Mouse (Mus musculus) testis, postnatal 10 days (tissue): ENCODE measurements at regions not wholly inside any gene's neighbourhood (a gene's known extent, or its start where the extent isn't known, plus 50 kb on each side); places are given as distances from the start of the nearest gene placed in this dataset.

Experiments
- DNase-seq: peaks from one replicate; pipeline ENCODE4 v3.0.0; 2021; ENCODE audit warnings: low spot score

DNA sequence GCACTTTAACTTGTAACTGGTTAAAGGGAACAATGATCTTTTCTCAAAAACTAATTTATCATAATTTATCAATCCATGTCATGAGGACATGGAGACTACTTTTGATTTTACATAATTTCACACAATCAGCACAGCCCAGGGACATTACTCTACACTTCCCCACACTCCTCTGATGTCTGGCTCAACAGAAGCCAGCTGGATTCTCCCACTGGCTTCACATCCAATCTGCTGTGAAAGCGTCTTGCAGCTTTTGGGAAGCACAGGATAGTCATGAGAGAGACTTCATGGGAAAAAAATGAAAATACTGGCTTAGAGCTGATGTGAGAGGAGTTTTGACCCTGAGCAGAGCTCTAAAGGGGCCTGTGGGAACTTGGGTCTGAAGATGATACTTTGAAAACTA, 61.7 kb upstream of the Hrasls start:
- no peak for DNase-seq

DNA sequence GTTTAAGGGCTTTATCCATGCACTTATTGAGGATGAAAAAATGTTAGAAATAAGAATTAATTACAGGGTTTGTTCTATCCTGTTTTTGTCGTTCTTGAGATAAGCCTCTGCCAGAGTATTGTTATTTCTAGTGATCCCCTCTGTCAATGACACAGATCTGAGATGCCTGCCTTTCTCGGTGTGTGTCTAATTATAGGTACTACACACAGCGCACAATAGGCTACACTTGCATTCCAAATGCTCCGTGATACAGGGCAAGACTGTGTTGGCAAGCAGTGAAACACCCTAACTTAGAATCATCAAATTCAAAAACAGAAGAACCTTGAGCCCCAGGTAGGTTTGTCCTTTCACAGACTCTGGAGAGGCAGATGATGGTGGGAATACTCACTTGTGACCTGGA, 90.3 kb upstream of the Hrasls start:
- no peak for DNase-seq

DNA sequence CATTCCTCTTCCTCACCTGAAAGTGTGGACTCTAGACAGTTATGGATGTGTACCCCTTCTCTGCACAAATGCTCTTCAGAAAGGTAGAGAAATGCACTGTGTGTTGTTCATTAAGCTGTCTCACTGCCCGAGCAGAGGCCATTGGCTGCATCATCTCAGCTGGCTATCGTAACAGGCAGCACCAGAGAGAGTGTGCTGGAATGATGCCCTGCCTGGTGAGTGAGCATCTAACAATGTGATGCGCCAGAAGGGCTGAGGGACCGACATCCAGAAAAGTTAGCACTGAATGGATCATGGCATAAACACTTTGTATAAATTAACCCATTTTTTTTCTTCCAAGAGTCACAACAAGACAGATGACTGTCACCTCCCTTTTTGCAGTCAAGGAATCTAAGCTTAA, 112.7 kb upstream of the Hrasls start:
- DNase-seq = no peak

DNA sequence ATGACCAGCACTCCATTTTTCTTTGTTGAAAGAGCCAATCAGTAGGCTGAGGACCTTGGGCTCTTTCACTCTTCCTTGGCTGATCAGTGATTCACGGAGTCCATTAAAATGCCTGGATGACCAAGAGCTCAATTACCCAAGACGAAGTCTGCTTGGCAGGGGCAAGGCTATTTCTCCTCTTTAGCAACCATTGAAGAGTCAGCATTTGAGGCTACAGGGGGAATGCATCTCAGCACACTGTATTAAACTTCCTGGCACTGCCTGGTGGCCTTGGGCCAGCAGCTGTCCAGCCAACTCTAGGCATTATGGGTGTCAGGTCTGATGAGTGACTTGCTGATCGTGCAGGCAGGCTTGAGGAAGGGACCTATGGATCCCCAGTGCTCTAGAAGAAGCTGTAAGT, 136.5 kb upstream of the Mb21d2 start:
- DNase-seq = no peak

DNA sequence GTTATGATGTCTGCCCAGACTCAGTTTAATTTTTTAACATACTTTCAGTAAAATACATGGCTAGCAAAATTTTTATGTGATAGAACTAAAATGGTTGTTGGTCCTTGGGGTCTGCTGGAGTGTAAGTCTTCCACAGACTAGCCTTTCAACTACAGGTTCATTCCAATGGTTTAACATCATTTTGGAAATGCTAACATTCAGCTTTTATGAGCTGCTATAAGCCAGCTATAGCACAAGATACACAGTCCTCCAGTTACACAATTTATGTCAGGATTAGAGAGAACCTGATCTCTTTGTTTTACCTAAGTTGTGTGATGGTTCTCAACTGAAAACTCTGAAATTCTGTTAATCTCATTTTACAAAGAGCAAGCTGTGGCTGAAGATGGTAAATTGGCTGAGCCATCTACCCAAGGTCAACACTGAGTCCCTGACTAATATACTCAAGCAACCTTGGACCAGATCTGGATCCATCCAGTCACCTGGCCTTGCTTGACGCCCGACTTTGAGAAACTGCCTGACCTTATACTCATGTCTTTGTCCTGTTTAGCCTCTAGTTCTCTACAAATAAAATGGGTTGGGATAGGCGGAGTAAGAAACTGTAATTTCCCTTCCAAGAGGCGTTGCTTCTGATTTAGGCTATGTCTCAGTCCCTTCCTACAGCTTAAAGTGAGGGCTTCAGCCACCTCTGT, 135.8 kb upstream of the Mb21d2 start:
- DNase-seq = no peak

DNA sequence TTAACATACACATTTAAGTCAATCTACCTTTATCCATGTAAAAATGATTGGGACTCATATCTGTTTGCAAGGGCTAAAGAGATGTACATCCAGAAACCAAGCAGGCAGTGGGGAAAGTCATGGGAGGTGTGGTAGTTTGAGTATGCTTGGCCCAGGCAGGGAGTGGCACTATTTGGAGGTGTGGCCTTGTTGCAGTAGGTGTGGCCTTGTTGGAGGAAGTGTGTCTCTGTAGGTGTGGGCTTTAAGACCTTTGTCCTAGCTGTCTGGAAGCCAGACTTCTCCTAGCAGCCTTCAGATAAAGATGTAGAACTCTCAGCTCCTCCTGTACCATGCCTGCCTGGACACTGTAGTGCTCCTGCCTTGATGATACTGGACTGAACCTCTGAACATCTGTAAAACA, 133.9 kb upstream of the Mb21d2 start:
- DNase-seq = no peak

DNA sequence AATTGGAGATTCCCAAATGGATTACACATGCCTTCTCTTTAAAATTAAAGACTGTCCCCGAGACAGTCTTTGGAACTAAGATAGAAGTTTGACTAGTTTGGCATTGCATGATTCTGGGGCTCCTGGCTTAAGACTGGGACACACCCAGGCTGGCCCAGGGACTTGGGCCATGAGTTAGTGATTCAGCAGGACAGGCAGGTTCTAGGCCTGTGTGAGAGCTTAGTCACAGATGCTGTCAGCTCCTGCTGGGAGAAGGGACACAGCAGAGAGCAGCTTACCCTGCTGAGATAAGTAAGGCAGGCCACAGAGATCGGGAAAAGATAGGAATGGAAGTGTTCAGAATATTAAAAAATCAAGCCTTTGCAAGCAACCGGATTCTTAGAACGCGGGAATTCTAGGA, 127.6 kb upstream of the Mb21d2 start:
- DNase-seq = no peak

DNA sequence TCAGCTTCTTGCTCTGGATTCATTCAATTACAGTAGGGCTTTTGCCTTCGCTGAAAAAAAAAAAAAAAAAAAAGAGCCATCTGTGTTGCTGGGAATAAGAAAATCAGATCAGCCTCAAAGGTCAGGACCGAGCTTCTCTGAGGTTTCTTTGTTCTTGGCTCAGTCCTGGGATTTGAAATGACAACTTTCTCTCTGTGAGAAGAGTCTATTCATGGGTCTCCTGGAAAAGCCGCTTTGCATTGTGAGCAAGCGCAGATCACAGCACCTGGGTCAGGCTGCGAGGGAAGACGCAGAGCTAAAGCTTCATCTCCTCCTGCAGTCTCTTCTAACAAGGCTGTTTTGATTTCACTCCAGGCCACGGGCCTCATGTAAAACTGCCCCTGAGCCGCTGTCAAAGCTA, 125.0 kb upstream of the Mb21d2 start:
- DNase-seq = no peak

DNA sequence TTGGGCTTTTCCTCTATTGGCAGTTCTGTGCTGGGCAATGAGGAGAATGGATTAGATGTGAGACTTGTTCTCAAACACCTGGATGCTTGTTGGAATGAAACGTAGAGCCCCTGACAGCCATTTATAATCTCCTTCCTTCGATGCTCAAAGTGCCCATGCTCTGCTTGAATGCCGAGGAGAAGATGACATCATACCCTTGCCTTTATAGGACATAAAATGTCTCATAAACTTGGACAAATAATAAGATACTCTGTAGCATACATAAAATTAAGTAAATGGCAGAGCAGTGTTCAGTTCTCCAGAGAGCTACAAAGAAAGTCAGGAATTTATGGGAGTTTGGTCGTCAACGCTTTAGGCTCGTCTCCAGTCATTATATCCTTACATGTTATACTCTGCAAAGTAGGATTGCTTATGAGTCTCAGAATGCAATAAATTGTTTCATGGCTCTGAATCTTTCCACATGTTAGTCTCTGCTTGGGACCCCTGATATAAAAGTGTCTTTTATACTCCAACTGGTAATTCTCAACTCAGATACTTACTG, 117.0 kb upstream of the Mb21d2 start:
- no peak for DNase-seq

DNA sequence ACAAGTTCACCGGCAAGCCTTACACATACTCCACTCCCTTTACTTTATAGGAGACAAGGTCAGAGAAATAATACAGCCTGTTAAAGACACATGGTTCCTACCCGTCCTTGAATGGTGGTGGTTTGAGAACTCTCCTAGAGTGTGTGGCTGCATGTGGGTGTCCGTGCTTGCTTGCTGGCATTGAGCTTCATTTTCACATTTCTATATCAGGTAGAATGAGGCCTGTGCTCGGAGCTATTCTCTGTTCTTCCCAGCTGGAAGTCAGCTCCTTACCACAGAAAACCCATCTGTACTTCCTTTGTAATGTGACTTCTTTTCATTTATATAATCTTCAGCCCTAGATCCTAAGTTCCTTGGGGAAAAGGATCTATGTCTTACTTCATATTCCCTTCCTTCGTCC, 106.0 kb upstream of the Mb21d2 start:
- no peak for DNase-seq

DNA sequence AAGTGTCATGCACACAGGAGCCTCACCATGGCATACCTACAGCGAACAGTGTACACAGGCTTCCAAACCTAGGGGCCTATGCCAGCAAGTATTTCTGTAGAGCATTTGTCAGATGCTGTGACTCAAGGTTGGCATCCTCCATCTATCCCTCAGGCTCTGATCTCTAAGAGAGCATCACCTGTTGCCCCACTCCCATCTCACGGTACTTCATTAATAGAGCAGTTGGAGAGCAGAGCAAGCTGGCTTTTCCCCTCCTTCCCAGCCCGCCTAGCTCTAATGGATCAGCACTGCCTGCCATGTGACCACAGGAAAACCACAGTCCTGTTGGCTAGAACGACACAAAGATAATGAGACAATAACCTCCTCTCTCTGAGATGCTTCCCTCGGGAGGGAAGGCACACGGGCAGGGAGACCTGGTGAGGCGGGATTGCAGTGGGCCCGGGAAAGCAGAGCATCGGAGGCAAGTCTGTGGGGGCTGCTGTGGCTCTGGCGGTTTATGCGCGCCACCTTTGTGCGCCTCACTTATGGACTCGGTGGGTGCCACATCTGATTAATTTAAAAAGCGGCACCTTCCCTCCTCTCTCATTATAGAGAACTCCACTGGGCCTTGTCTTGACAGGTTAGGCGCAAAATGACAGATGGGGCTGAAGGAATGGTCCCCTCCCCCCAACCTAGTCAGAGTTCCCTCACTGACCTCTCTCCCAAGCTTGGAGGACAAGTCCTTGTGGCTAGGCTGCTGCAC, 104.8 kb upstream of the Mb21d2 start:
- DNase-seq = no peak

DNA sequence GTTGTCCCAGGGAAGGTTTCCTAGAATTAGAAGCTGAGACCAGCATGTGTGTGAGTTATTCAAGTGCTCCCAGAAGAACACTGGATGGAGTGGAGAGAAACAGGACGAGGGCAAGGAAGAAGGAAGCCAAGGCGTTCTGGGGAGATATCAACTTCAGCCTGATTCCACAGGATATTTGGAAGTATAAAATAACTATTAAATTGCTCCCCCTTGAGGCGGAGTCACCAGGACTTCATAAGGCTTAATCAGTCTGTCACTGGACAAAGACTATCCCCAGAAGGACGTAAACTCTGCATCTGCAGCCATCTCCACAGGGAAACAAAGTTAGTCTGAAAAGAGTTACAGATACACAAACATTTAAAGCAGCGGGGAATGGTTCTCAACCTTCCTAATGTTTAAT, 103.9 kb upstream of the Mb21d2 start:
- DNase-seq = no peak

DNA sequence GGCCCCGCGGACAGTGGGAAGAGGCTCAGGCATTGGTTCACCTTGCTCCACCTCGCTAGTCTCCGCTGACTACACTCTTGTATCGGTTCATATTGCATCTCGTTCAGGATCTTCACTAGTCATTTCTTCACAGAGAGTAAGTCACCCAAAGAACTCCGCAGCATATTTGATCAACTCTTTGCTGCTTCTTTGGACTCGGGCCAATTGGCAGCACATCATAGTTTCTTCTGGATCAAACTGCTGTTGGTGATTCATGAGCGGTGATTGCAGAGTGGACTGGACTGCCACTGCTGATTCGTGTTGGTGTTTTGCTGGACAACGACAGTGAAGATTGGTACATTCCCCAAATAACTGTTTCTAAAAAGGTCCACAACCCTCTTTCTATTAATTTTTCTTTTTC, 98.4 kb upstream of the Mb21d2 start:
- DNase-seq = no peak

DNA sequence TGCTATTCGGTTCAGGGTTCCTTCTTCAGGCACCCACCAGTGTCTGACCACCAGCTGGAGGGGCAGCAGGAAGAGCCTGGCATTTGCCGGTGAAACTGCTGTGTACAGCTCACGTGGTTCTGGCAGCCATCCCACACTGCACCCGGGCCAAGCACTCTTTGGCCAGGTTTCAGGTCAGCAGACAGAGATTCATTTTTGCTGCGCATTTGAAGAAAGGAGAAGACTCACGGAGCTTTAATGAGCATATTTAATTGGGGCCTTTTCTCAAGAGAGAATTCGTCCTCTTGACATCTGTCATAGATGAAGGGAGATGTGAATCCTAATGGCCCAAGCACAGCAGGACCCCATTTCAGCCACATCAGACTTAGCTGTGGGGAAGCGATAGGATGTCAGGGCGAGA, 71.8 kb upstream of the Mb21d2 start:
- peak; percentile 58 for DNase-seq

DNA sequence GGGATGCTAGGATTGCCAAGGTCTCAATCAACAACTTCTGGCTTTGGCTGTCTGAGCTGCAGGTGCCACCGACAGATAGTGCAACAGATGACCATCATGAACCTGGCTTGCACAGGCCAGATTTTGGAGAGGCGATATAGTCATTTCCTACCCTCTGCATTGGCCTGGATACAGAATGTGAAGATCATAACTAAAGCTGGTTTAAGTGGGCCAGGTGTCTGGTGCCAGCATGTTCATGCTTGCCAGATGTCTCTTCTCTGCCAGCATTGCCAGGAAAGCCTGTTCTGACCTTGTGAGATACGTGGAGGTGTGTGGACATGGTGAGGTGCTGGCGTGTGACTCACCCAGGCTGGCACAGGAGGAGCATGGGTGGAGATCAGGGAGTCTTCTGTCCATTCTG, 70.2 kb upstream of the Mb21d2 start:
- no peak for DNase-seq

DNA sequence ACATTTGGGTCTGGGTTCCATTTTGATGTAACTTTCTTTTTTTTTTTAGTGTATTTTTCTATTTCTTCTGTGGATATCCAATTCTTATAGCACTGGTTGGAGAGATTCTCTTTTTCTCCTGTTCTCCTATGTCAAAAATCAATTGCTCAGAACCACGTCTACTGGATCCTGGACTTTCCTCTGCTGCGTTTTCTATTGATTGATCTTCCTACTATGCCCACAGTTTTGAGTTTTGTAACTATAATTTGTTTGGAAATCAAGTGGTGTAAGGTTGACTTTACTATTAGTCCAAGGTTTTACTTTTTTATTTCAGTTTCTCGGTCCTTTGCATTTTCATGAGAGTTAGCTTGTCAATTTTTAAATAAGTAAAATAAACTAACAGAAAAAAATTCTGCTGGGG, 67.2 kb upstream of the Mb21d2 start:
- no peak for DNase-seq

DNA sequence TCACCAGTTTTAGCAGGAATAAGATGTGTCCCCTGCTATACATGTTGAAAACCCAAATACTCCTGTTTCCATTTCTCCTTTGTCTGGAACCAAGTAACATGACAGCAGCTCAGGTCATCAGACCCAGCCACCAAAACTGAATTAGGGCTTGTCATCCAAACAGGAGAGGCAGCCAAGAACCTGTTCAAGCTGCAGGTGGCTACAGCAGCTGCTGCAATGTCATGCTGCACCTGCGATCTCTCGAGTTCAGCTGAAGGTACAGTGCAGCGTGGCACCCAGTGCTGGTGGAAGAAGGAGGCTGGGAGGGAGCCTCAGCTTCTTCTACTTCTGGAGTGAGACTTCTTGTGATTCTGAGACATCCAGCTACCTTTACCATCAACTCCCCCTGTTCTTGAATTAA, 61.2 kb upstream of the Mb21d2 start:
- no peak for DNase-seq

DNA sequence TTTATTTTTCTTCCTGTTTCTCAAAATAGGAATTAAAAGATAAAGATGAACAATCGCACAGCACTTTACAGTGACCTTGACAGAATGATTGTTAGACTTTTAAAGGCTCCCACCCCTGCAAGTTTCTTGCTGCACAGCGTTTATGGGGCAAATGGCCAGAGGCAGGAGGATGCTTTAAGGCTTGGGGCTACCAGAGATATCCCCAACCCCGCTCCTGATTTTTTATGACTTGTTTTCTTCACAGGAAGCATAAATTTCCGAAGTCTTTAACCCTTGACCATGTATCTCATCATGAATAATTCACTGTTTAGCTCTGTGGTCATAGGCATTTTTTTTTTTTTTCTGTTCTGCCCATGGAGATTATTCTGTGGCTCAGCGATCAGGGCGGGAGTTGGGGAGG, 55.5 kb upstream of the Mb21d2 start:
- DNase-seq = no peak

DNA sequence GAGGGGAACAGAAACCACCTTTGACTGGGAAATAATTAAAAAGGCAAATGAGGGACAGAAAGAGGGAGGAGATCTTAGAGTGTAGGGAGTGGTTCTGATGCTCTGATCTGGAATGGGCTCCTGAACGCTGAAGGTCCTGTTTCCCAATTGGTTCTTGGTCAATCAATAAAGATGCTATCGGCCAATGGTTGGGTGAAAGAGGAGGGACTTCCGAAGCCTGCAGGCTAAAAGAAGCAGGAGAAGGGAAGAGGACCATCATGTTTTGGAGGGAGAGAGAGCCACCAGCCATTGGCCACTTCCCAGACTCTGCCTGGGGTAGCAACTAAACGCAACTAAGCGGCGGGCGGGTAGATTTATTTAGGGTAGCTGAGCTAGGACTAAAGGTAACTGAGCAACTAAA, 53.4 kb upstream of the Mb21d2 start:
- no peak for DNase-seq
